Mouse (Mus musculus) naive thymus-derived CD4-positive, alpha-beta T cell, adult 2 months (primary cell): ENCODE data around the gene Acot4.
"Not testable (repeated sequence)": the region's sequence is repeated elsewhere in the genome, so short reads cannot be mapped to it uniquely, and the experiment has no call there.

ENCODE experiments used
- DNase-seq: peaks from one replicate; pipeline ENCODE4 v3.0.0-alpha.2; 2011; ENCODE audit warnings: low read depth

Acot4 gene

DNA sequence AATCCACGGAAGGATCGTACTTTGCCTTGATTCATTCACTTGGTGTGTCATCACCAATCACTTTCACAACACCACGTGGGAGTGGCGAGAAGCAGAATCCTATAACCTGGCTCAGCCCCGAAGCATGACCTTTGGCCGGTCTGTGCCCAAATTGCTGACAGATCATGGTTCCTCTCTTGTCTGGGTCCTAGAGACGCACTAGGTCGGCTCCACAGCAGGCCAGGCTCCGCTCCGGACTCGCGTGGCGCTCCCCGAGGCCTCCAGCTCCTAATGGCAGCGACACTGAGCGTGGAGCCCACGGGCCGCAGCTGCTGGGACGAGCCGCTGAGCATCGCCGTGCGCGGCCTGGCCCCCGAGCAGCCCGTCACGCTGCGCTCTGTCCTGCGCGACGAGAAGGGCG is at the start of gene Acot4:
Acot4 (plus strand) TSS at position 139 of the 400 bp plus-strand sequence.
- not testable (repeated sequence) for DNase-seq

DNA sequence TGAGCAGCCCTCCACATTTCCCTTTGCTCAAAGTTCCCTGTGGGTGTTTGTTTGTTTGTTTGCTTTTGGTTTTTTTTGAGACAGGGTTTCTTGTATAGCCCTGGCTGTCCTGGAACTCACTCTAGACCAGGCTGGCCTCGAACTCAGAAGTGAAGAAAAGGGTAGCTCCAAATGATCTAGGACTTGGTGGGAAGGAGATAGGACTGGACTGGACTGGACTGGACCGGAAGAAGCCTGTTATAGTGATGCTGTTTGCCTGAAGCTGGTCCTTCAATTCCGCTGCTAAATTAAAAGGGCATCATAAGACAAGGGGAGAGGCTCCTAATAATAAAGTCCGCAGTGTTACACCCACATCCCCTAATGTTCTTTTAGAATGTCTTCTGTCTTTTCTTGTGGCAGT is 49.7 kb upstream of the Acot4 start:
- no peak for DNase-seq

DNA sequence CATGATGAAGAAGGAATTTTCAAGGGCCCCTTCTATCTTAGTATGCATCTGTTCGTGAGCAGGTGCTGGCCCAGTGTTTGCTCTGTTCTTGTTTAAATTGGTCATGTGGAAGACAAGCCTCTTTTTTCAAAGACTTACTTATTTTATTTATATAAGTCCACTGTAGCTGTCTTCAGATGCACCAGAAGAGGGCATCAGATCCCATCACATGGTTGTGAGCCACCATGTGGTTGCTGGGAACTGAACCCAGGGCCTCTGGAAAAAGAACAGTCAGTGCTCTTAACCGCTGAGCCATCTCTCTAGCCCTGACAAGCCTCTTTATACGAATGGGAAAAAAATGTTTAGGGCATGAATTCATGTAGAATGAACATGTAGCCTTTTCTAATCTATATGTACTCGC is 48.8 kb upstream of the Acot4 start:
- DNase-seq: no peak

DNA sequence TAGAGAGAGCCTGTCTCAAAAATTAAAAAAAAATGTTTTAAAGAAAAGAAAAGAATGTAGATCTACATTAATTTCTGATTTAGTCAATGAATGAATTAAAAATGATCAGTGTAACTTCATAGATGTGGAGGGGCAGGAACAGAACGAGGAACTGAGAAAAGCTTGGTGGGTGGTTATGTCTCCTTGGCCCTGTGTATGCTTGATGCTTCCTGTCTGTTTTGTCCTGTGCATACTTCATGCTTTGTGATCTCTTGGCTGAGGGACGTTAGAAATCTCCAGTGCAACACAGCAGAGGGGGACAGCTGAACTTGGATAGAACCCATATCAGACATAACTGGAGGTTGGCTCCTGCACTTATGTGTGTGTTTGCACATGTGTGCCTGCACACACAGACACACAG is 41.0 kb upstream of the Acot4 start:
- no peak for DNase-seq

DNA sequence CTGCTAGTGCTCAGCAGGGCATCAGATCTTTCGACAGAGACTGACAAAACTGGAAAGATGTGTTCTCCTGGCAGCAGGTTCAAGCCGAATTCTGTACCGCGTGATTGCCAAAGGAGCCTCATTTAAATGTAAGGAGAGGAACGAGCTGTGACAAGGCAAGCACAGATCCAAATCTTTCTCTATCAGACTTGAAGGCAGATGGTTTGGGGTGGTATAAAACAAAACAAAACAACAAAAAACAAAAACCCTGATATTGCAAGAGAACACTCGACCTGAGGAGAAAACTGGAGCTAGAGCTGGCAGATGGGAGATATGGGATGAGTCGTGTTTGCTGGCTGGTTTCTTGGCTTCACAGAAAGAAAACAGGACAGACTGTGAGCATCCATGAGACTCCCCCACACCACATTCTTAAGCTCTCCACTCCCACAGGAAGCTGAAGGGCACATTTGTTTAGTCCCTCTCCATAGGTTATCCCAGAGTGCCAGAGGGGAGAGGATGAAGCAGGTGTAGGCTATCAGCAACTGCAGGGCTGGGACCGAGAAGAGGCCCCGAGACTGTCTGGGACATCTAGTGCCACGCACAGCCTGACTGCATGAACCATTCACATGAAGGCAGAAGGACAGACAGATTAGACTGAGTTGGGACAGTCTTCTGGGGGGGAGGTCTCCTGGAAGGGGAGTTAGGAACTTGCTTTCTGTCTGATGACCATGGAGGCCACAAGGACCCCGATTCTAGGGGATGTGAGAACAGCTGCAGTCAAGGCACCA is 39.7 kb upstream of the Acot4 start:
- DNase-seq: no peak

DNA sequence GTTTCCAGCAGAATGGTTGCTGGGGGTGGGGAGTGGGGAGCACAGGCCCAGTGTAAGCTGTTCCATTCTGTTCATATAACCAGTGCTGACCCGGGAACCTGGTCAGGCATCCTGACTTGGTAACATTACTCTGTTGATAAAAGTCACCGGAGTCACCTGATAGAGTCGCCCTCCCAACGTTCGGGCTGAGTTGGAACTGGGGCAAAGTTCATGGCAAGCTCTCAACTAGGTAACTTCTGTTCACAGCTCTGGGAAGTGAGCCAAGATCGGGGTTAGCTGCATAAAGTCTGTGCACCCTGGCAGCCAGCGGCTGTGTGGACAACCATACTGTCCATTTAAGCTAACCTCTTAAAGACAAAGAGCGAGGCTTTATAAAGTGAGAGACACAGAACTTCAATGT is 38.9 kb upstream of the Acot4 start:
- DNase-seq: not testable (repeated sequence)

DNA sequence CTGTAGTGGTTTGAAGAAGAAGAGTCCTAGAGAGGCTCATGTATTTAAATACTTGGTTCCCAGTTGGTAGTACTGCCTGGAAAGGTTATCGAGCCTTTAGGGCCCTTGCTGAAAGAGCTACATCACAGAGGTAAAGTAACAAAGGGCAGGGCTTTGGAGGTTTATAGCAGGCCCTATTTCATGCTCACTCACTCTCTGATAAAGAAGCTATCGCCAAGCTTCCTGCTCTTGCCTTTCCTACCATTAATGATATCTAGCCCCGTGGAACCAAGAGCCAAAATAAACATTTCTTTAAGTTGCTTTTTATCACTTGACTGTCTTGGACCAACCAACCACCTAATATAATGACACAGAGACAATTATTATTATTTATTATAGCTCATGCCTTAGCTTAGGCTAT is 37.8 kb upstream of the Acot4 start:
- DNase-seq: no peak

DNA sequence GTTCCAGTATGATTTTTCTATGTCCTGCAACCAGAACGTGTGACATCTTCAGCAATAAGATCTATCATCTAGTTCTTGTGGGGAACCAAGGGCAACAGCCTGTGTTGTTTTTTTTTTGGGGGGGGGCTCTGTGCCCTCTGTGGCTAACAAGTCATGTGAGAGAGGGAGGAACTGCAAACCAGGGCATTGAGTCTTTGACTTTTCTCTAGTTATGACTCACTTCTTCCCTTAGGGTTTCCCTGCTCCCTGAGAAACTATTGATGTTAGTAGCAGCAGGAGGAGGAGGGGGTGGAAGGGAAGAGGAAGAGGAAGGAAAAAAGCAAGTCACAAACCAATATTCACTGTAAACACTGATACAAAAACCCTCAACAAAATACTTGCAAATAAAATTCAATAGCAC is 34.3 kb upstream of the Acot4 start:
- DNase-seq: no peak

DNA sequence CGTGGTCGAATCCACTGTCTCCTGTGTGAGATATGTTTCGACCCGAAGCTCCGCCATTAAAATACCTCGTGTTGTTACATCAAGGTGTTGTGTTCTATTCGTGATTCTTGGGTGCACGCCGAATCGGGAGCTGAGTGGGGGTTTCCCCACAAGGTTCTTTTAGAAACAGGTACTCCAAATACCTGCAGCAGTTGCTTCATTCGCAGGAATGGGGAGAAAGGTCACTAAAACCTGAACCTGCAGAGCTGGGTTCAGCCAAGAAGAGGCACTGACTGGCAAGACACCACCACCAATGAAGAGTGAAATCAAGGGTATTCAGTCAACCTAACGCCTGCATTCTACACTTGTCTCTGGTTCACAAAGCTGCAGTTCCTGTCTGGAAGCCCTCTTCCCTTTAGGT is 29.9 kb upstream of the Acot4 start:
- DNase-seq: no peak

DNA sequence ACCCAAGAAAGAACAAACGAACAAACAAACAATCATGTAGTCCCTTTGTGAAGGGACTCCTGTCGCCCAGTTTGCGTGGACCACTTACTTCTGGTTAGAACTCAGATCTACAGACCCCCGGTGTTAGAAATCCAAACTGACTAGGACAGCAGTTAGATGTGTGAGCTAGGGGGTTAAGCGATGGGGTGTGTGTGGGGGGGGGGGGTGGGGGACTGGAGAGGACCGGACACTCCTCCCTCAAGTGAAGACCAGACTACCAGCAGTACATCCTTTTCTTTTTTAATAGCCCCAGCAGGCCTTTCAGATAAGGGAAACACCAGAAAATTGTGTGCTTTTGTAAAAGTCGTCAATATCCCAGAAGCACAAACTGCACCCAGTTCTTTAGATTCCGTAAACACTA is 29.4 kb upstream of the Acot4 start:
- DNase-seq: no peak

DNA sequence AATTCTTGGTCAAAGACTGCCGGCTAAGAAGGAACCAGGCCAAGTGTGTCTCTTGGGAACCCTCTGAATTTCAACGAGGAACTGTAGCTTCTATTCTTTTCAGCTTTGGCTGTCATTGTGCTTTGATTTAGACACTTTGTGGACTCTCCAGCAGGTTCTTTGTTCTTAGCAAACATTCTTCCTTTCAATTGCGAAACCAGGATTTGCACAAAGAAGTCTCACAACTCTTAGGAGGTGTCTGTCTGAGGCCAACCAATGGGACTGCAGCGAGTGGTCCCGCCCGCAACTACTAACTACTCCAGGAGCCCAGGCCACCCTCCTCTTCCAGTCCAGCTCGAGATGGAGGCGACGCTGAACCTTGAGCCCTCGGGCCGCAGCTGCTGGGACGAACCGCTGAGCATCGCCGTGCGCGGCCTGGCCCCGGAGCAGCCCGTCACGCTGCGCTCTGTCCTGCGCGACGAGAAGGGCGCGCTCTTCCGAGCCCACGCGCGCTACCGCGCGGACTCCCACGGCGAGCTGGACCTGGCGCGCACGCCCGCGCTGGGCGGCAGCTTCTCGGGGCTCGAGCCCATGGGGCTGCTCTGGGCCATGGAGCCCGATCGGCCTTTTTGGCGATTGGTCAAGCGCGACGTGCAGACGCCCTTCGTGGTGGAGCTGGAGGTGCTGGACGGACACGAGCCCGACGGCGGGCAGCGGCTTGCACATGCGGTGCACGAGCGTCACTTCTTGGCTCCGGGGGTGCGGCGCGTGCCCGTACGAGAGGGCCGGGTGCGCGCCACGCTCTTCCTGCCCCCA is 28.8 kb upstream of the Acot4 start, which contains the start of gene Acot1:
Acot1 (plus strand) TSS at position 320 of the 795 bp plus-strand sequence.
- peak; percentile 24 for DNase-seq

DNA sequence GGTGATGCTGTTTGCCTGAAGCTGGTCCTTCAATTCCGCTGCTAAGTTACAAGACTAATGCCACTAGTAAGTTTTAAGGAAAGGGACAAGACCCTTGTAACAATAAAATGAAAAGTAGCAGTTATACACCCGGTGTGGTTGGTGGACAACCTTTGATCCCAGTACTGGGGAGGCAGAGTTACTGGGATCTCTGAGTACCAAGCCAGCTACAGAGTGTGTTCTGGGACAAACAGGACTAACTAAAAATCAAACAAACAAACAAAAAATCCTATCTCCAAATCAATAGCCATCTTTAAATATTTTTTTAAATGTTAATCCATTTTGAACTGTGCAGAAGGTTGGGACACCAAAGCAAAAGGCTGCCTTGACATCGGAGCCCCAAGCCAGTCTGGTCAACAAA is 28.0 kb upstream of the Acot4 start:
- no peak for DNase-seq

DNA sequence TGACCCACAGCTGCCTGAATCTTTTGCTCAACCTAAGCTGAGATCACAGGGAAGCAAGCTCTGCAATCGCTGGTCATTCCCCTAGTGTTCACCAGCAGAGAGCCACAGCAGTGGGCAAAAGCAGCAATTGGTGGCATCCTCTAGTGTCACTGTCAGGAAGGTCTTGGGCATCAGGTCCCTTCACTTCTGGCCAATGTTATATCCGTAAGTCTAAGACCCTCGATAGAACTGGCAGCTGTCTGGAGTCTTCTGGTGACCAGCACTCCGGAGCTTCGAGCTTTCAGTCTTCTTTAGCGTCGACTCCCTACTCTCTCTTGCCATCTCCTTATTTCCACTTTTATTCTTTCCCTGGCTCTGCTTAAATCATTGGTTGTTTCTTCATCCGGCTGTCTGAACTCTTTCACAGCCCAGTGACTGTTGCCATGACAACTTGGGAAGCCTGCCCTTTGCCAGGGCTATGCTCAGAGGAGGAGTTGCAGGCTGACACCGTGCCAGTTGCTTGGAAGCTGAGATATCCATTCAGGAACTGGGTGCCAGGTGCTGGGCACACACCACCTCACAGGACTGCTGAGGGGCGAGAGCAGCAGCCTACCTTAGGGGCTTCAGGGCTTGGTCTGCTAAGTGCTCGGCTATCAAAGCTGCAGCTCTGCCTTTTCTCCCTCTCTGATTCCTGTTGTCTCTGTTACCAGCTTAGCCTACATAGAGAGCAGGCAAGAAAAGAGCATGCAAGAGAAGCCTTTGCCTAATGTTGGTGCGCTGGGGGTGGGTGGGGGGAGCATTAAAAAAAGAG is 26.7 kb upstream of the Acot4 start:
- no peak for DNase-seq

DNA sequence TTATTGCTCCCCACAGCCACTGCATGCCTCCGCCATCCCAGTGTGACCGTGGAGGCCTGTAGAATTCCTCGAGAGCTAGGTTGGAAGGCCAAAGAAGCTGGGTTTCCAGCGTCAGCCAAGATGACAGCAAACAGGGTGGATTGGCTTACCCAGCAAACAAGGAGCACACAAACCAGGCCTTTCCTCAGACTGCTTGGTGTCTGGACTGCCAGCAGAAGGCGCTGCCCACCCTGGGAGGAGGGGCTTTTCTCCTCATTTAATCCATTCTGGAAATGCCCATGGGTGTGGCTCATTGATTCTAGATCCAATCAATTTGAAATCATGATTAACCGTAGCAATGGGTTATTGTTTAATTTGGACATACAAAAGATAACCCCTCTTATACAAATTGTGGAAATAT is 25.0 kb upstream of the Acot4 start:
- no peak for DNase-seq

DNA sequence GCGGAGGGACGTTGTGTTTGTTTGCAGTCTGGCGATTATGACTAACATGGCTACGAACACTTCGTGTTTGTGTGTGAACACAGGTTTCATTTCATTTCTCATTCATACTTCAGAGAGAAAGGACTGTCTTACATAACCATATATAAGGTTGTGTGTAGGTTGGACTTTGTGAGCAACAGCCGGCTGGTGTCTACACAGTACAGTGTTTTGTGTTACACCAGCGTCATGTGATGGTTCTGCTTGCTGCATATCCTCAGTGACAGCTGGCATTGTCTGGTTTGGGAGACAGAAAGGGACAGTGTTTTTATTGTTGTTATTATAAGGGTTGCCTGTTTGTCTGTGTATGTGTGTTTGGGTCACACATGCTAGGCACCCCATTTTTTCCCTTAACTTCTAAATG is 24.5 kb upstream of the Acot4 start:
- no peak for DNase-seq

DNA sequence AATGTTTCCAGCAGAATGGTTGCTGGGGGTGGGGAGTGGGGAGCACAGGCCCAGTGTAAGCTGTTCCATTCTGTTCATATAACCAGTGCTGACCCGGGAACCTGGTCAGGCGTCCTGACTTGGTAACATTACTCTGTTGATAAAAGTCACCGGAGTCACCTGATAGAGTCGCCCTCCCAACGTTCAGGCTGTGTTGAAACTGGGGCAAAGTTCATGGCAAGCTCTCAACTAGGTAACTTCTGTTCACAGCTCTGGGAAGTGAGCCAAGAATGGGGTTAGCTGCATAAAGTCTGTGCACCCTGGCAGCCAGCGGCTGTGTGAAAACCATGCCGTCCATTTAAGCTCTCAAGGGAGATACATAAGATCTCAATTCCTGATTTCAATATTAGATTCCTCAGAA is 17.7 kb upstream of the Acot4 start:
- DNase-seq: not testable (repeated sequence)

DNA sequence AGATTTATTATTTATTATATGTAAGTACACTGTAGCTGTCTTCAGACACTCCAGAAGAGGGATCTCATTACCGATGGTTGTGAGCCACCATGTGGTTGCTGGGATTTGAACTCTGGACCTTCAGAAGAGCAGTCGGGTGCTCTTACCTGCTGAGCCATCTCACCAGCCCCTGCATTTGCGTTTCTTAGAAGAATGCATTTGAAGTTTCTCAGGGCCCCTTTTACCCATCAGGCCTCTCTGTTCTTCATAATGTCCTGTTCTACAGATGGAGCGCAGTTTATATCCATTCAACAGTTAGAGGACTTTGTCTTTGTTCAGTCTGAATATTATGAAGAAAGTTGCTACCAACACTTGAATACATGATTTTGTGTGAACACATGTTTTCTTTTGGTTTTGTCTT is 15.9 kb upstream of the Acot4 start:
- DNase-seq: not testable (repeated sequence)

DNA sequence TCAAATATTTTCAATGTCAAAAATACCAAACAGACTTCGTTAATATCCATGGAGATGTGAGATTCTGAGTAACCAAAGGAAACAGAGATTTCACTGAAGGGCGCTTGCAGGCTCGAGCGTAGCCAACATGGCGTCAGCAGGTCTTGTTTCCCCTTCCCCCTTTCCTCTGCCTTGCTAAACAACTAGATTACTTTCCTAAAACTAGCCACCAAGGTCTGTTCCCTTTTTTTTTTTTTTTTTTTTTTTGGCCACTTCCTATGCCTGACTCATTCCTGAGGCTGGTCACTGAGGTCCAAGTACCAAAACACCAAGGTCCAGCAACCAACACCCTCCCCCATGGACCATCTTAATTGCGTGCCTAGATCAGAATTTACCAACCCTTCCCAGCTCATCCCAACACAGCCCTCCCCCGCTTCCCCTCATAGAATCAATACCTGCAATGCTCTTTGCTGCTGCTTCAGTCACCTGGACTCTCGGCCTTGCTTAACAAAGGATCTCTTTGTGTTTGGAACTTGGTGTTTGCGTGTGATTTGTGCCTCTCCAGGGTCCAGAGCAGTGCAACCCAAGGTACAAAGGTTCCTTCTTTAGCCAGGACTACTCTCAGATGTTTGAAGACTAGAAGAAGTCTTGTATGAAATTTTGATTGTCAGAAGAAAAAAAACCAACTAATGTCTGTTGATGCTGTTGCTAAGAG is 15.0 kb upstream of the Acot4 start:
- no peak for DNase-seq

DNA sequence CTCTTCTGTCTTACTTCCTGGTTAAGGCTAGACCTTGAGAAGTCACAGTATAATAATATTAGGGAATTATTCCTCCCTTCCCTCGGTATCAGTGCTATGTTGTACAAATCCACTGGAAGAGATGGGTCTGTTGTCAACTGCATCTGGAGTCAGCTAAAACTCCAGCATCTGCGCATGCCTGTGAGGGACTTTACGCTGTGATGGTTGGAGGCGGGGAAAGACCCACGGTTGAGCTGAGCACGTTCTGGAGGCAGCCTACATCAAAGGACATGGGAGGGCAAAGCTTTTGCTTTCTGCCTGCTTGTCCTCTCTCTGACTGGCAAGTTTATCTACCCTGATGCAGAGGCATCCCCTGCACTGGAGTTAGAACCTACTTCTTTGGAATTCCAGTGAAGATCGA is 12.3 kb upstream of the Acot4 start:
- no peak for DNase-seq

DNA sequence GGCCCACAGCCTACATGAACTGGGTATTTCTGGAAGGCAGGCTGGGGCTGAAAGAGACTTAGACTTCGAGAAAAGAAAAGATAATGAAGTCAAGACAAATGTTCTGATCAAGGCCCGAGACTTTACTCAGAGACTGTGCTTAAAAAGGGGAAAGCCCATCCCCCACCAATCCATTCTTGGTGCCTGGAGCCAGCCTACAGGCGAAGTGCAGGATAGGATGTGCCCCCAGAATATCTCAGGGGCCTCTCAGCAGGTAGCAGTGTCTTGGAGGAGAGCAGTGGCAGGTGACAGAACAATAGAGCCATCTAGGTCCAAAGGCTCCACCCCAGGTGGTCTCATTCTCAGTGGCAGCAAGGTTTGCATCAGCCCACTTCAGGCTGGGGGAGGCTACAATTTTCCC is 9.9 kb upstream of the Acot4 start:
- DNase-seq: not testable (repeated sequence)

DNA sequence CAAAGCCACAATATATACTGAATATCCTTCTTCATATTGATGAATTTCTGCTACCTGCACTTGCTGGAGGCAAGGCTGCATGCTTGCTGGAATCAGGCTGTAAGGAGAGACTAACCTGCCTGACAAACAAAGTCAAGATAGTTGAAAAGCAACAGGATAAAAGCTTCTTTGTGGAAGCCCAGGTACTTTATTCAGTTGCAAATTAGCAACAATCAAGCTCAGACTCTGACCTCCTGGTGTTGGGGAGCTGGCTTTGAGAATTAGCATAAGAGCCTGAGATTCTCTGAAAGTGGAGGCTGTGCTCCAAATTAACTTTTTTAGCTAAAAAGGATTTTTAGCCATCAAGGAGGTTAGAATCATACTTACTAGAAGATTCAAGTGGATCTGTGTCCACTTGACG is 9.1 kb upstream of the Acot4 start:
- DNase-seq: not testable (repeated sequence)
